Mouse (Mus musculus): ENCODE measurements around the gene Nfatc2ip. TPM values are rescaled to one million over a fixed set of nuclear protein-coding genes. Genes with fewer than 3 reads are reported as not detected.
A peak's percentile ranks its signal among the peaks of the same experiment; 100 is the strongest.
"Not testable (repeated sequence)": the region's sequence is repeated elsewhere in the genome, so short reads cannot be mapped to it uniquely, and the experiment has no call there.

Gene Nfatc2ip
- polyA plus RNA-seq, 1 experiment, result 3.5 TPM

- Histone ChIP-seq H3K4me3 (no peak overlapping the region), H3K79me2 (ENCODE audit: control insufficient read depth, insufficient read depth) (no peaks in the 10 kb centered on the region), H3K36me3 (ENCODE audit: control insufficient read depth, insufficient read depth) (no peaks in the 10 kb centered on the region), H3K4me2 (ENCODE audit: low read depth) (no peak overlapping the region), H3ac (ENCODE audit: control insufficient read depth, insufficient read length) (no peak overlapping the region), H3K27me3 (ENCODE audit: control insufficient read depth, insufficient read depth, insufficient read length) (no peaks in the 10 kb centered on the region)
- no peak for TF ChIP-seq MYOD1 (IDR thresholded peaks at IDR 0.05; ENCODE audit: control insufficient read depth in 1 of 3, insufficient read length in 2 of 3, low read depth in 2 of 3)
- no peak for TF ChIP-seq E2F4 (IDR thresholded peaks at IDR 0.05; ENCODE audit: insufficient read depth)
- no peak for TF ChIP-seq TCF3 (IDR thresholded peaks at IDR 0.05; ENCODE audit: insufficient read length, low read depth)
- TF ChIP-seq POLR2AphosphoS2 (IDR thresholded peaks at IDR 0.05; ENCODE audit: insufficient read length, low read depth), result no peak
- TF ChIP-seq SRF (IDR thresholded peaks at IDR 0.05; ENCODE audit: control insufficient read depth, insufficient read length, low read depth), result no peak
- no peak for TF ChIP-seq USF1 (IDR thresholded peaks at IDR 0.05; ENCODE audit: low read depth)
- TF ChIP-seq POLR2A (IDR thresholded peaks at IDR 0.05; ENCODE audit: insufficient read length, low read depth), result no peak
- TF ChIP-seq CEBPB (IDR thresholded peaks at IDR 0.05; ENCODE audit: insufficient read depth, poor library complexity, severe bottlenecking), result no peak
Observed at GRCm38 (mm10) chr7:126397822-126398221, 1.3 kb upstream of the Nfatc2ip start.

GRCm38 (mm10) chr7:126397221-126397620 is 684 bp upstream of the Nfatc2ip start:
- no peak for TF ChIP-seq TCF12 (IDR thresholded peaks at IDR 0.05; ENCODE audit: insufficient read depth, poor library complexity, severe bottlenecking)
- no peak for TF ChIP-seq USF1 (IDR thresholded peaks at IDR 0.05; ENCODE audit: low read depth)
- TF ChIP-seq REST (IDR thresholded peaks at IDR 0.05; ENCODE audit: insufficient read depth, insufficient read length), result no peak
- no peak for TF ChIP-seq MYOG (IDR thresholded peaks at IDR 0.05; ENCODE audit: control insufficient read depth in 1 of 3, insufficient read depth in 1 of 3, insufficient read length in 2 of 3, low read depth in 2 of 3)
- TF ChIP-seq MAX (IDR thresholded peaks at IDR 0.05; ENCODE audit: low read depth), result no peak
- H3K4me2 ChIP-seq (ENCODE audit: low read depth), result peak overlapping the region; percentile 83
- peak overlapping the region; percentile 45 for H3K4me3 ChIP-seq
- H3K27me3 ChIP-seq (ENCODE audit: control insufficient read depth, insufficient read depth, insufficient read length), result no peaks in the 10 kb centered on the region
- H3K79me2 ChIP-seq (ENCODE audit: control insufficient read depth, insufficient read depth), result no peaks in the 10 kb centered on the region
- no peaks in the 10 kb centered on the region for H3K36me3 ChIP-seq (ENCODE audit: control insufficient read depth, insufficient read depth)
- no peak overlapping the region for H3ac ChIP-seq (ENCODE audit: control insufficient read depth, insufficient read length)

GRCm38 (mm10) chr7:126392086-126392884 is 4.3 kb downstream of the Nfatc2ip start:
- not testable (repeated sequence) for H3K36me3 ChIP-seq (ENCODE audit: control insufficient read depth, insufficient read depth); H3ac ChIP-seq (ENCODE audit: control insufficient read depth, insufficient read length); H3K27me3 ChIP-seq (ENCODE audit: control insufficient read depth, insufficient read depth, insufficient read length); H3K4me2 ChIP-seq (ENCODE audit: low read depth); H3K79me2 ChIP-seq (ENCODE audit: control insufficient read depth, insufficient read depth); H3K4me3 ChIP-seq

DNA sequence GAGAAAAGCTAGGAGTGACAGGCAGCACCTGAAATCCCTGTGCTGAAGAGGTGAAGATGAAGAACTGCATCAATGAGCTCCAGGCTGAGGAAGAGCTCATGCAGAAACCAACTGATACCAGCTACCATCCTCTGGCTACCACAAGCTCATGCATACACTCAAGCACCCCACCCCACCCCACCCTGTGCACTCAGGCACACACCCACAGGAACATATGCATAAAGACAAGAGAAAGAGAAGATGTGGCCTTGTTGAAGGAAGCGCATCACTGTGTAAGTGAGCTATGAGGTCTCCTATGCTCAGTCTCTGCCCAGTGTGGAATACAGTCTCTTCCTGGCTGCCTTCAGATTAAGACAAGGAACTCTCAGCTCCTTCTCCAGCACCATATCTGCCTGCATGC is 8.4 kb downstream of the Nfatc2ip start:
- TF ChIP-seq REST (IDR thresholded peaks at IDR 0.05; ENCODE audit: insufficient read depth, insufficient read length) (no peak), MYOD1 (IDR thresholded peaks at IDR 0.05; ENCODE audit: control insufficient read depth in 1 of 3, insufficient read length in 2 of 3, low read depth in 2 of 3) (no peak), E2F4 (IDR thresholded peaks at IDR 0.05; ENCODE audit: insufficient read depth) (no peak), MYOG (IDR thresholded peaks at IDR 0.05; ENCODE audit: control insufficient read depth in 1 of 3, insufficient read depth in 1 of 3, insufficient read length in 2 of 3, low read depth in 2 of 3) (no peak), TCF12 (IDR thresholded peaks at IDR 0.05; ENCODE audit: insufficient read depth, poor library complexity, severe bottlenecking) (no peak), SRF (IDR thresholded peaks at IDR 0.05; ENCODE audit: control insufficient read depth, insufficient read length, low read depth) (no peak), TCF3 (IDR thresholded peaks at IDR 0.05; ENCODE audit: insufficient read length, low read depth) (no peak)
- Histone ChIP-seq H3K36me3 (ENCODE audit: control insufficient read depth, insufficient read depth) (peaks cover 9% of the 10 kb centered on the region), H3K4me2 (ENCODE audit: low read depth) (no peak overlapping the region), H3ac (ENCODE audit: control insufficient read depth, insufficient read length) (no peak overlapping the region), H3K4me3 (no peak overlapping the region), H3K27me3 (ENCODE audit: control insufficient read depth, insufficient read depth, insufficient read length) (no peaks in the 10 kb centered on the region), H3K79me2 (ENCODE audit: control insufficient read depth, insufficient read depth) (no peaks in the 10 kb centered on the region)

- Histone ChIP-seq H3K27me3 (ENCODE audit: control insufficient read depth, insufficient read depth, insufficient read length) (no peaks in the 10 kb centered on the region), H3ac (ENCODE audit: control insufficient read depth, insufficient read length) (no peak overlapping the region), H3K36me3 (ENCODE audit: control insufficient read depth, insufficient read depth) (peaks cover 4% of the 10 kb centered on the region), H3K79me2 (ENCODE audit: control insufficient read depth, insufficient read depth) (no peaks in the 10 kb centered on the region), H3K4me2 (ENCODE audit: low read depth) (no peak overlapping the region), H3K4me3 (no peak overlapping the region)
- TF ChIP-seq E2F4 (IDR thresholded peaks at IDR 0.05; ENCODE audit: insufficient read depth), result no peak
- no peak for TF ChIP-seq CEBPB (IDR thresholded peaks at IDR 0.05; ENCODE audit: insufficient read depth, poor library complexity, severe bottlenecking)
- TF ChIP-seq POLR2A (IDR thresholded peaks at IDR 0.05; ENCODE audit: insufficient read length, low read depth), result no peak
- no peak for TF ChIP-seq TCF12 (IDR thresholded peaks at IDR 0.05; ENCODE audit: insufficient read depth, poor library complexity, severe bottlenecking)
- no peak for TF ChIP-seq REST (IDR thresholded peaks at IDR 0.05; ENCODE audit: insufficient read depth, insufficient read length)
- TF ChIP-seq MYOG (IDR thresholded peaks at IDR 0.05; ENCODE audit: control insufficient read depth in 1 of 3, insufficient read depth in 1 of 3, insufficient read length in 2 of 3, low read depth in 2 of 3), result no peak
- TF ChIP-seq MYOD1 (IDR thresholded peaks at IDR 0.05; ENCODE audit: control insufficient read depth in 1 of 3, insufficient read length in 2 of 3, low read depth in 2 of 3), result no peak
- TF ChIP-seq MAX (IDR thresholded peaks at IDR 0.05; ENCODE audit: low read depth), result no peak
- no peak for TF ChIP-seq SRF (IDR thresholded peaks at IDR 0.05; ENCODE audit: control insufficient read depth, insufficient read length, low read depth)
- no peak for TF ChIP-seq USF1 (IDR thresholded peaks at IDR 0.05; ENCODE audit: low read depth)
- no peak for TF ChIP-seq TCF3 (IDR thresholded peaks at IDR 0.05; ENCODE audit: insufficient read length, low read depth)
- TF ChIP-seq POLR2AphosphoS2 (IDR thresholded peaks at IDR 0.05; ENCODE audit: insufficient read length, low read depth), result no peak
Observed at GRCm38 (mm10) chr7:126383565-126383964, 13.0 kb downstream of the Nfatc2ip start.

Measured in myocyte (in vitro differentiated cells).